Mouse (Mus musculus) cerebellum, postnatal 10 days (tissue): ENCODE measurements around the gene Pidd1.
"Not testable (repeated sequence)": the region's sequence is repeated elsewhere in the genome, so short reads cannot be mapped to it uniquely, and the experiment has no call there.

ENCODE experiments used
- DNase-seq, 2 experiments: peaks; one replicate each; pipeline ENCODE4 v3.0.0; 2021; ENCODE audit warnings: mixed read lengths in 2 of 2

Gene Pidd1

DNA sequence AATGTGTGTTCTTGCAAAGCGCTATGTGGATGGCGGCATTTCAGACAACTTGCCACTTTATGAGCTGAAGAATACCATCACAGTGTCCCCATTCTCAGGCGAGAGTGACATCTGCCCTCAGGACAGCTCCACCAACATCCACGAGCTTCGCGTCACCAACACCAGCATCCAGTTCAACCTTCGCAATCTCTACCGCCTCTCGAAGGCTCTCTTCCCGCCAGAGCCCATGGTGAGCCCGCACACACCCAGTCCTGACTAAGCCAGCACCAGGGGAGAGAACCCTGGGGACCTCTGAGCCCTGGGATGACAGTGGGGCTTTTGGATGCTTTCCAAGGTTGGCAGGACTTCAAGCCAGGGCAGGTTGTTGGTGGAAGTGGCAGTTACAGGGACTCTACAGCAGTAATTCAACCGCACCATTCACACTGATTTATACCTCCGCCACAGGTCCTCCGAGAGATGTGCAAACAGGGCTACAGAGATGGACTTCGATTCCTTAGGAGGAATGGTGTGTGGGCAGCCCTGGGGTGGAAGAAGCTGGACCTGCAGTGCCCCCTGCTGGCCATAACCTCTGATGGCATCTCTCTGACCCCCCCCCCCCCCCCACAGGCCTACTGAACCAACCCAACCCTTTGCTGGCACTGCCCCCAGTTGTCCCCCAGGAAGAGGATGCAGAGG lies 14.3 kb upstream of the Pidd1 start:
- peak; percentile 63 to 72 for DNase-seq

DNA sequence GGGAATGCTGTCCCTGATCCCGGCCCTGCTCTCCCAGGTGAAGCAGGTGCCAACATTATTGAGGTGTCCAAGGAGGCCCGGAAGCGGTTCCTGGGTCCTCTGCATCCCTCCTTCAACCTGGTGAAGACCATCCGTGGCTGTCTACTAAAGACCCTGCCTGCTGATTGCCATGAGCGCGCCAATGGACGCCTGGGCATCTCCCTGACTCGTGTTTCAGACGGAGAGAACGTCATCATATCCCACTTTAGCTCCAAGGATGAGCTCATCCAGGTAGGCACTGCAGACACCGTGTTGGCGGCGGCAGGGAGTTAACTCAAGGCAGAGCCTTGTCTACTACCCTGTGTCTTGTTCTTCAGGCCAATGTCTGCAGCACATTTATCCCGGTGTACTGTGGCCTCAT lies 13.4 kb upstream of the Pidd1 start:
- no peak for DNase-seq

GRCm38 (mm10) chr7:141456739-141457138 lies 12.9 kb upstream of the Pidd1 start:
- DNase-seq, result no peak

GRCm38 (mm10) chr7:141455610-141456314 lies 11.9 kb upstream of the Pidd1 start:
- DNase-seq, result peak; percentile 69 to 72

- DNase-seq, result peak; percentile 96 to 97
These were observed 11.2 kb upstream of the Pidd1 start, which contains the start of gene Pnpla2 for GRCm38 (mm10) chr7:141454967-141455551. Pnpla2 (plus strand) TSS chr7:141455198.

GRCm38 (mm10) chr7:141453636-141454035 lies 9.8 kb upstream of the Pidd1 start:
- no peak for DNase-seq

DNA sequence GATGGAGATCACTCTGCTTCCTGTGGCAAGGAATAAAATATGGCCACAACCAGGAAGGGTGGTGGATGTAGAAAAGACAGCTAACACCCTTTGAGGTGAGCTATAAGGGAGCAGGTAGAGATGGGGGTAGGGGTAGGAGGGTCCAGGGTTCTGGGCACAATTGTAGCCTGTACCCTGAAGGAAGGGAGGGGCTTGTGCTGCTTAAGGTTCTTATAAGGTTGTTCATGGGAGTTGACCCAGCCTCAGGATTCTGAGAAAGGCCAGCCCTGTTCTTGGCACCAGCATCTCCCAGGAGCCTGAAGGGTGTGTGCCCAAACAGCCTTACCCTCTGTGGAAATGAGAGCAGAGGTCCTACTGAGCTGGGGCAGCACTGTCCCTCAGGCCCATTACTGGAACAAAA lies 8.1 kb upstream of the Pidd1 start:
- DNase-seq, result peak in 1 of 2 experiments; percentile 11

DNA sequence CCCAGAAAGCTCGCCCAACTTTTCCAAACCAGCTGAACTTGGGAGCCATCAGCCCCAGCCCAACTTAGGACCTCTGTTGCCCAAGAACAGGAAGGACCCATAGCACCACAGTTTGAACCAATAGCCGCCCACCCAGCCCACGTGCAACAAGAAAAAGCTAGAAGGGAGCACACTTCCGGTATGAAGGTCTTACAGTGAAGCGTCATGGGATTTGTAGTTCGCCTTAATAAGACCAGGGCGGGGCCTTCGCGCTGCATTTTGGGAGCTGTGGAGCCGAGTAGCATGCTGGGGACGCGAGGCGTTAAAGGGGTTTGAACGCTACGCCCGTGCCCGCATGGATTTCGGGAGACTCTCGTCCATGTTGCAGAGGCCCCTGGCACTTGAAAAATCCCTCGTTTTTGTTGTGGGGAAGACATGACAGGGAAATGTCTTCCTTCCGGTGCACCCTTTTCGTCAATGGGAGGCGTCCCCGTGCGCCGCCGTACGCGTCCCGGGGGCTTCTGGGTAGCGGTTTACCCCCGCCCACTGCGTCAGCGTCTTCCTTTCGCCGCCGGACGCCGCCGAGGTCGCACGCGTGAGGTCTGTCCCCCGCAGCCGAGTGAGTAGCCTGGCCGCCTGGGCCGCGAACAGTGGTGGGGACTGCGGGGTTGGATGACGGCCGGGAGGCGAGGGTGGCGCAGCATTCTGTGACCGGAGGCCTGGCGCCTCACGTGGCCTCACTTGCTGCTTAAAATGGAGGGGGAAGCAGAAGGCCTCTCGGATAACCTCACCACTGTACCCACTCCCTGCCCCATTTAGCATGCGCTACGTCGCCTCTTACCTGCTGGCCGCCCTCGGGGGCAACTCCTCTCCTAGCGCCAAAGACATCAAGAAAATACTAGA lies 3.5 kb upstream of the Pidd1 start, which contains the start of gene Rplp2:
TSS of gene Rplp2 (plus strand) at position 261 of the 882 bp plus-strand sequence.
- DNase-seq, result peak; percentile 96 to 97

DNA sequence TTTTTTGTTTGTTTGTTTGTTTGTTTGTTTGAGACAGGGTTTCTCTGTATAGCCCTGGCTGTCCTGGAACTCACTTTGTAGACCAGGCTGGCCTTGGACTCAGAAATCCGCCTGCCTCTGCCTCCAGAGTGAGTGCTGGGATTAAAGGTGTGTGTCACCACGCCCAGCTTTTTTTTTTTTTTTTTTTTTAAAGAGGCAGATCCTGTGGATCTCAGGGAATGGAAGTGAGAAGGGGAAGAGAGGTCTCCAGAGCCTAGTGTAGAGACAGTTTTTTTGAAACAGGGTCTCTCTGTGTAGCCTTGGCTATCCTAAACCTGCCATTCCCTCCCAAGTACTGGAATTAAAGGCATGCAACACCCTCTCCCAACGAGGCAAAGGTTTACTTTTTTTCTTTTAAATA lies 2.5 kb upstream of the Pidd1 start:
- not testable (repeated sequence) for DNase-seq

DNA sequence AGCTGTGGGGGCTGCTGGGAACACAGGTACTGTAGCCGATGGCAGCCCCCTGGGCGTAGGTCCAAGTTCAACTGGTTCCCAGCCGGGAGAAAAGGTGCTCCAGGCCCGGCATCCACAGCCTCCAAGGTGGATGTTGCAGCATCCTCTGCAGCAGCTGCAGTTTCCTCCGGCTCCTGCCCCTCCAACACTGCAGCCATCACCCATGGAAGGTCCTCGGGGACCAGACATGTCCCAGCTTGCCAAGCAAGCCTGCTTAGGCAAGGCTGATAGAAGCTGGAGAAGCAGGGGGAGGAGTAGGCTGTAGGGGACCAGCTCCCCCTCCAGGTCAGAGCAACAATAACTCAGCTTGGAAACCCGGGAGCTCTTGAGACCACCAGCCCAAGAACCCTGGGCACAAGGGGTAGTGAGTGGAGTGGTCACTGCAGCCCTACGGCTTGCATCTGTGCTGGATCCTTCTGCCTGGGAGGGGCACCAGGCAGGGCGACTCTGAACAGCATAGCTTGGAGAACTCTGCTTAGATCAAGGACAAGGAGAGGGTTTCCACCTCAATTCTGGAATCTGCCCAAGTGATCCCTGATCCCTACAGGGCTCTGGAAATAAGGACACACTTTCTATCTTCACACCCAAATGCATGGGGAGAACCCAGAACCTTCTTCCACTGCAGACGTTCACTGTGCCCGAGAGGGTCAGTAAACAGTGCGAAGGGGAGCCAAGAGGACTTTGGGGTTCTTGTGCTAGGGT lies 574 bp downstream of the Pidd1 start:
- peak; percentile 62 to 63 for DNase-seq

DNA sequence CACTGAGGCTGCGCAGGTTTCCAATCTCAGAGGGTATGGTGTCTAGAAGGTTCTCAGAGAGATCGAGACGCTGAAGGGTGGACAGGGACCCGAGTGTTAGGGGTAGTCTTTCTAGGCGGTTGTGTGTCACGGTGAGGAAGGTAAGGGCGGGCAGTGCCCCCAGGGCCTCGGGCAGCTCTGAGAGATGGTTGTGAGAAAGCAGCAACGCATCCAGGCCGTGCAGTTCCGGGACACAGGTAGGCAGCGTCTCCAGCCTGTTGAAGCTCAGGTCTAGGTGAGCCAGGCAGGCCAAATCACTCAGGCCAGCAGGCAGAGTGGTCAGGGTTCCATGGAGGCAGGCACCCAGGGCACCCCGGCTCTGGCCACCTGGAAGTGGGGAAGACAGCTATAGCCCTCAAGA lies 1.6 kb downstream of the Pidd1 start:
- peak in 1 of 2 experiments; percentile 8 for DNase-seq

DNA sequence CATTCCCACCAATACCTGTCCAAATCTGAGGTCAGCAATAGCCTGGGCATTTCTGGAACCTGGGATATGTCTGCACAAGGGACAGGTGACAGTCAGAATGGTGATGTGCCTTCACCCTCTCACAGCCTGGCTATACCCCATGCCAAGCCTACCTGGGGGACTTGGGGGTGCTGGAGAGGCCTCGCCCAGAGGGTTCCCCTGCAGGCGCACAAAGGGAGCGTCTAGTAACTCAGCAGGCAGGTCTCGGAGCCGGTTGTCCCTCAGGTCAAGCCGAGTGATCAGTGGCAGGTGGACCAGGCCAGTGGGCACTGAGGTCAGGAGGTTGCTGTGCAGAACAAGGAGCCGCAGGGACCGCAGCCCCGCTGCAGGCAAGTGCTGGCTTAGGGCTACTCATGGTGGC lies 2.4 kb downstream of the Pidd1 start:
- DNase-seq, result peak in 1 of 2 experiments; percentile 25

DNA sequence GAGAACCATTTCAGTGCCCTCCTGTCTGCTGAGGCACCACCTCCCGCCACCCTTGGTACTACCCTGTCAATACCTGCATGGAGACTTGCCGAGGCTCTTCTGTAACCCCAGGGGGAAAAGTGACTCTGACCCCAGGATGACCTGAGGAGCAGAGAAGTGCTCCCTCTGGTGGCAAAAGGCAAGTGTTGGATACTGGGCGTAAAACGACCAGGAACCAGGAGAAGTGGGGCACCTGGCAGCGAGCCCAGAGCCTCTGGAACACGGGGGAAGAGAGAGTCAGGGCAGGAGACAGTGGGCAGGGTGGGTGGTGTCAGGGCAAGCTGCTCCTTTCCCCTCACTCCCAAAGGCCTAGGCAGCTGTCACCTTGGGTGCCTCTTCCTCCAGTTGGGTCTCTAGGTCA lies 3.2 kb downstream of the Pidd1 start:
- DNase-seq, result peak; percentile 85 to 88

GRCm38 (mm10) chr7:141439811-141440210 lies 4.0 kb downstream of the Pidd1 start:
- DNase-seq, result no peak

GRCm38 (mm10) chr7:141439140-141439679 lies 4.6 kb downstream of the Pidd1 start:
- DNase-seq, result no peak

GRCm38 (mm10) chr7:141438201-141438968 lies 5.4 kb downstream of the Pidd1 start:
- peak; percentile 83 for DNase-seq

DNA sequence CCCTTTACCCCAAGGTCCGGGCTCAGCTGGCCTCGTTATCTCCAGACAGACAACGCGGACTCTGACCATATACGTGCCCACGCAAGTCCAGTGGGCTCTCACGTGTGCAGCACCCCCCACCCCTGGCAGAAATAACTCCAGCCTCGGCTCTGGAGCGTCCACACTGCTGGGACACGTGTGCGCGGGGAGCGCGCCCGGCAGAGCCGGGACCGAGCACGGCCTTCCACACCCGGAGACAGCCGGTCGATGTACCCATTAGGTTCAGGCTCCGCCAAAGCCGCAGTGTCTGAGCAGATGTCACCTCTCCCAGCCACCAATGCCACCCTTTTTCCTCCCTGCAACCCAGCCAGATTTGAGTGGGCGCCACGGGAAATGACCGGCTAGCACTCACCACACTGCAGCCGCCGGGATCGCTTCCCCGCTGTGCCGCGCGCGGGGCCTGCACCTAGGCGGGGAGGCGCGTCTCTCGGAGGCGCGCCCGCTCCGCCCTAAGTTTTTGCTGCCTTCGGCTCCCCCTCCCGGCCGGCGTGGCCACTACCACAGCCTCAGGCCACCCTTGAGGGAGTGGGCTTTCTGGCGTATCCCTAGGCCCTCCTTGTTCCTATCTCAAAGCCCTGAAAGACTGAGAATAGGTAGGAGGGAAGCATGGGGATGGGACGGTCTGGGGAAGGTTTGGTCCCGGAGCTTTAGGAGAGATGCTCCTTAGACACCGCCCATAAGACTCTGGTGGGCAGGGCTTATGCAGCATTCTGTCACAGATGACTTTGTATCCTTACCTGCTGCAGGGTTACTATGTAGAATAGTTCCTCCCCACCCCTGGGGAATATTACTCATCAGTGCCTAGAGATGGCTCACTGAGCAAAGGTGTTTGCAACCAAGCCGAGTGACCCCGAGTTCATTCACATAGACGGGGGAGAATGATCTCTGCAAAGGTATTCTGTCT lies 6.4 kb downstream of the Pidd1 start, which contains the start of gene Slc25a22:
TSS of gene Slc25a22 (minus strand) at position 715 of the 943 bp plus-strand sequence.
- peak; percentile 95 for DNase-seq

DNA sequence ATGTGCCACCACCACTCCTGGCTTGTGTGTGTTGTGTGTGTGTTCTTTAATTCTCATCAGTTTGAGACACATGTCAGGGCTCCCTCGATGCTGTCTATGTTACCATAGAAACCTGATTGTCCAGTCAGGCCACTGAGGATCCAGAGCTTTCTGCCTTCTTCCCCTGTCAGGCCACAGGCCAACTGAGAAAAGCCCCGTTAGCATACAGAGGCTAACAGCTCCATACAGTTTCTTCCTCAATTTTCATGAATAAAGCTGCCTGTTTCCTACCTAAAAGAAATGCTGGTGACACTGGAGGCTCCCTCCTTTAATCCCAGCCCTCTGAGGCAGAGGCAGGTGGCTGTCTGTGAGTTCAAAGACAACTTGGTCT lies 7.3 kb downstream of the Pidd1 start:
- DNase-seq, result peak in 1 of 2 experiments; percentile 18

DNA sequence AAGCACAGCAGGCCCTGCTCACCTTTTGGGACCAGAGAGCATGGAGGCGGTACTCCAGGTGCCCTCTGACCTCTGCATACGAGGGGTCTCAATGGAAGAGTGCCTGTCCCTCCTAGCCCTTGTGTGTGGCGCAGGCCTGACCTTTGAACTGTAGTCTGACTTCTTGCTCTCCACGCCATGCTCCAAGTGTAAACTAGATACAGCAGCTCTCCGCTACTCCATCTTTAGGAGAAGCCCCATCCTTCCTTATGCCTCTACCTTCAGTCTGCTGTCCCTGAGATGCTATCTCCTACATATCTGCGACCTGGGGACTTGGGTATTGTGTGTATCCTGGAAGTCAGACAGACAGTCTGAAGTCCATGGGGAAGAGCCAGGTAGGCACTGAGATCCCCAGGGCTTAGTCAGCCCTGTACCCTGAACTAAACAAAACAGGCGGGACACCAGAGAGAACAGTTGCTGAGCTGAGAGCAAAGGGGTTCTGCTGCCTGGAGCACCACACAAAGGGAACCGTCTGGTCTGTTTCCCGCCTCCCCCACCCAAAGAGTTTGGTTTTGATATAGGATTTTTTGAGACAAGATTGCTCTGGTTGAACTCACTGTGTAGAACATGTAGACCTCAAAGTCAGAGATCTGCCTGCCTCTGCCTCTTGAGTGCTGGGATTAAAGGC lies 7.8 kb downstream of the Pidd1 start:
- peak in 1 of 2 experiments; percentile 26 for DNase-seq
